Mouse (Mus musculus) layer of hippocampus, postnatal 10 days (tissue): ENCODE results near the gene Lrrc2. TPM values are rescaled to one million over a fixed set of nuclear protein-coding genes. Genes with fewer than 3 reads are reported as not detected.
A peak's percentile ranks its signal among the peaks of the same experiment; 100 is the strongest.

Experiments
- DNase-seq, 2 experiments: peaks; one replicate each; pipeline ENCODE4 v3.0.0; 2021; ENCODE audit warnings: low spot score in 2 of 2
- long read RNA-seq: library from polyadenylated mRNA; stranded (forward); transcript quantifications from one replicate; pipeline ENCODE4 v2.0.0, GENCODE M21; 2023
- total RNA-seq, 2 experiments: library from RNA; stranded (reverse); gene quantifications; 2 replicates each; pipeline ENCODE4 v1.2.3; 2021

The Lrrc2 gene
- total RNA-seq = 1 to 10 TPM; 1.6 to 1.7 TPM
- long read RNA-seq, partial matches to known transcripts = 0 of 1 reads
- long read RNA-seq, other reads (novel, unspliced or antisense) = 1 of 1 reads

GRCm38 (mm10) chr9:110951397-110951796 lies at the start of gene Lrrc2:
TSS of gene Lrrc2 (plus strand) at chr9:110951545.
- no peak for DNase-seq

GRCm38 (mm10) chr9:110902271-110902670 lies 49.1 kb upstream of the Lrrc2 start:
- no peak for DNase-seq

- DNase-seq = no peak
Observed at GRCm38 (mm10) chr9:110907201-110907837, 44.0 kb upstream of the Lrrc2 start.

GRCm38 (mm10) chr9:110907838-110908630 lies 43.3 kb upstream of the Lrrc2 start:
- DNase-seq = no peak

- DNase-seq = no peak
Observed at GRCm38 (mm10) chr9:110908631-110909016, 42.7 kb upstream of the Lrrc2 start.

GRCm38 (mm10) chr9:110909371-110909967 lies 41.9 kb upstream of the Lrrc2 start:
- DNase-seq = no peak

- DNase-seq = no peak
Observed at GRCm38 (mm10) chr9:110914631-110915236, 36.6 kb upstream of the Lrrc2 start.

- DNase-seq = no peak
Observed at GRCm38 (mm10) chr9:110915466-110915865, 35.9 kb upstream of the Lrrc2 start.

- DNase-seq = no peak
Observed at GRCm38 (mm10) chr9:110916786-110917185, 34.6 kb upstream of the Lrrc2 start, which contains the start of gene Fam240a. TSS of gene Fam240a (minus strand) at chr9:110916861.

GRCm38 (mm10) chr9:110920665-110921419 lies 30.5 kb upstream of the Lrrc2 start:
- no peak for DNase-seq

GRCm38 (mm10) chr9:110922759-110923158 lies 28.6 kb upstream of the Lrrc2 start:
- DNase-seq = peak; percentile 83 to 86

- DNase-seq = no peak
Observed at GRCm38 (mm10) chr9:110931573-110931972, 19.8 kb upstream of the Lrrc2 start.

GRCm38 (mm10) chr9:110933850-110934437 lies 17.4 kb upstream of the Lrrc2 start:
- peak; percentile 49 to 71 for DNase-seq

GRCm38 (mm10) chr9:110935941-110936340 lies 15.4 kb upstream of the Lrrc2 start:
- DNase-seq = no peak

GRCm38 (mm10) chr9:110937506-110938490 lies 13.5 kb upstream of the Lrrc2 start:
- DNase-seq = no peak

- no peak for DNase-seq
Observed at GRCm38 (mm10) chr9:110944265-110944664, 7.1 kb upstream of the Lrrc2 start.

- no peak for DNase-seq
Observed at GRCm38 (mm10) chr9:110945343-110945742, 6.0 kb upstream of the Lrrc2 start.

- no peak for DNase-seq
Observed at GRCm38 (mm10) chr9:110945926-110946325, 5.4 kb upstream of the Lrrc2 start, which contains the start of gene Tdgf1. TSS of gene Tdgf1 (minus strand) at chr9:110946158.

- no peak for DNase-seq
Observed at GRCm38 (mm10) chr9:110946548-110947044, 4.7 kb upstream of the Lrrc2 start.
